Mouse (Mus musculus) stomach, embryonic 15.5 days (tissue): ENCODE results near the gene Mansc1. TPM values are rescaled to one million over a fixed set of nuclear protein-coding genes. Genes with fewer than 3 reads are reported as not detected.

Source experiments
- ATAC-seq: fragments of 200-750 bp; cut with Nextera tagmentation; 2 replicates; pipeline ENCODE4 v1.8.0; 2017; ENCODE audit warnings: low read depth, moderate number of reproducible peaks, moderate TSS enrichment; ENCODE audit not compliant: insufficient read depth, low FRiP score
- H3K27ac ChIP-seq: fragments of 300-500 bp; sonication (generic); 2 replicates; pipeline ENCODE4 v1.5.1; 2015; ENCODE audit warnings: mild to moderate bottlenecking, inconsistent platforms
- H3K27me3 ChIP-seq: fragments of 300-500 bp; sonication (generic); replicated peaks from 2 replicates; pipeline ENCODE4 v1.6.1; 2015; ENCODE audit warnings: inconsistent platforms
- H3K36me3 ChIP-seq: fragments of 300-500 bp; sonication (generic); 2 replicates; pipeline ENCODE4 v1.6.1; 2015; ENCODE audit warnings: inconsistent platforms
- H3K4me1 ChIP-seq: fragments of 300-500 bp; sonication (generic); 2 replicates; pipeline ENCODE4 v1.6.1; 2015; ENCODE audit warnings: inconsistent platforms
- H3K4me2 ChIP-seq: fragments of 300-500 bp; sonication (generic); 2 replicates; pipeline ENCODE4 v1.6.1; 2015; ENCODE audit warnings: mild to moderate bottlenecking, inconsistent platforms
- H3K4me3 ChIP-seq: fragments of 300-500 bp; sonication (generic); replicated peaks from 2 replicates; pipeline ENCODE4 v1.5.1; 2015; ENCODE audit warnings: inconsistent platforms
- H3K9ac ChIP-seq: fragments of 300-500 bp; sonication (generic); 2 replicates; pipeline ENCODE4 v1.6.1; 2015; ENCODE audit warnings: inconsistent platforms
- H3K9me3 ChIP-seq: fragments of 300-500 bp; sonication (generic); 2 replicates; pipeline ENCODE4 v1.6.1; 2016; ENCODE audit warnings: inconsistent platforms
- WGBS: fragments of 180-500 bp; shearing (Covaris S2); methylation state at CpG from one replicate; pipeline ENCODE4 v1.1.7; 2015; 5-methylcytosine and 5-hydroxymethylcytosine counted together
- polyA plus RNA-seq: library from polyadenylated mRNA; unstranded; fragments of >200 nt; fragmentation: Nextera tagmentation; extraction: Ambion mirVana; gene quantifications from 2 replicates; pipeline ENCODE4 v1.2.1, GENCODE M21; 2015

Mansc1 gene
- polyA plus RNA-seq, 1 experiment from 2014 or later = 8.2 TPM

GRCm38 (mm10) chr6:134659108-134659958 lies 27.0 kb upstream of the Mansc1 start:
- Histone ChIP-seq H3K4me3 (no peak overlapping the region), H3K4me2 (peak overlapping the region; percentile 23; the same call in 1 of the 2 replicates), H3K9ac (no peak overlapping the region), H3K4me1 (no peaks in the 10 kb centered on the region), H3K9me3 (no peaks in the 10 kb centered on the region), H3K36me3 (no peaks in the 10 kb centered on the region), H3K27ac (no peak overlapping the region), H3K27me3 (no peaks in the 10 kb centered on the region)
- ATAC-seq = peak; percentile 61; the same call in 1 of the 2 replicates
- 19% methylated on average over 9 of the region's 9 CpGs for WGBS

GRCm38 (mm10) chr6:134656527-134656926 lies 24.2 kb upstream of the Mansc1 start:
- Histone ChIP-seq H3K4me1 (no peaks in the 10 kb centered on the region), H3K4me3 (no peak overlapping the region), H3K36me3 (no peaks in the 10 kb centered on the region), H3K9me3 (no peaks in the 10 kb centered on the region), H3K27ac (no peak overlapping the region), H3K27me3 (no peaks in the 10 kb centered on the region), H3K9ac (no peak overlapping the region), H3K4me2 (no peak overlapping the region)
- 79% methylated on average over 4 of the region's 4 CpGs for WGBS
- ATAC-seq = no peak

- no peaks in the 10 kb centered on the region for H3K36me3 ChIP-seq
- no peaks in the 10 kb centered on the region for H3K27me3 ChIP-seq
- H3K27ac ChIP-seq = no peak overlapping the region
- no peak overlapping the region for H3K4me3 ChIP-seq
- H3K9me3 ChIP-seq = no peaks in the 10 kb centered on the region
- 76% methylated on average over 5 of the region's 5 CpGs for WGBS
- ATAC-seq = no peak
- no peak overlapping the region for H3K9ac ChIP-seq
- 0 out of 2 replicates have a peak, but pooled peaks cover 7% of the 10 kb centered on the region for H3K4me1 ChIP-seq
- no peak overlapping the region for H3K4me2 ChIP-seq
These were observed 16.1 kb upstream of the Mansc1 start for GRCm38 (mm10) chr6:134648356-134648755.

GRCm38 (mm10) chr6:134647621-134648020 lies 15.3 kb upstream of the Mansc1 start:
- WGBS = 28% methylated on average over 5 of the region's 5 CpGs
- H3K4me3 ChIP-seq = no peak overlapping the region
- no peak overlapping the region for H3K27ac ChIP-seq
- H3K27me3 ChIP-seq = no peaks in the 10 kb centered on the region
- no peaks in the 10 kb centered on the region for H3K36me3 ChIP-seq
- no peak for ATAC-seq
- H3K9ac ChIP-seq = no peak overlapping the region
- 0 out of 2 replicates have a peak, but pooled peaks cover 7% of the 10 kb centered on the region for H3K4me1 ChIP-seq
- H3K4me2 ChIP-seq = no peak overlapping the region
- no peaks in the 10 kb centered on the region for H3K9me3 ChIP-seq

GRCm38 (mm10) chr6:134646835-134647234 lies 14.5 kb upstream of the Mansc1 start:
- Histone ChIP-seq H3K9ac (no peak overlapping the region), H3K9me3 (no peaks in the 10 kb centered on the region), H3K4me3 (no peak overlapping the region), H3K4me1 (peaks cover 8% of the 10 kb centered on the region; the same call in 1 of the 2 replicates), H3K4me2 (no peak overlapping the region), H3K36me3 (no peaks in the 10 kb centered on the region), H3K27me3 (no peaks in the 10 kb centered on the region), H3K27ac (no peak overlapping the region)
- WGBS = 72% methylated on average over 6 of the region's 6 CpGs
- no peak for ATAC-seq

GRCm38 (mm10) chr6:134643296-134643695 lies 11.0 kb upstream of the Mansc1 start:
- Histone ChIP-seq H3K4me1 (peaks cover 11% of the 10 kb centered on the region; the same call in 1 of the 2 replicates), H3K27me3 (no peaks in the 10 kb centered on the region), H3K27ac (no peak overlapping the region), H3K9me3 (no peaks in the 10 kb centered on the region), H3K4me2 (no peak overlapping the region), H3K4me3 (no peak overlapping the region), H3K36me3 (no peaks in the 10 kb centered on the region), H3K9ac (no peak overlapping the region)
- no peak for ATAC-seq
- 92% methylated on average over 5 of the region's 5 CpGs for WGBS

GRCm38 (mm10) chr6:134641738-134642446 lies 9.6 kb upstream of the Mansc1 start:
- H3K4me2 ChIP-seq = peak overlapping the region; percentile 83
- peak overlapping the region; percentile 93 for H3K4me3 ChIP-seq
- 62% methylated on average over 9 of the region's 9 CpGs for WGBS
- no peak for ATAC-seq
- H3K27ac ChIP-seq = peak overlapping the region; percentile 80; the same call in 1 of the 2 replicates
- H3K9me3 ChIP-seq = no peaks in the 10 kb centered on the region
- H3K9ac ChIP-seq = no peak overlapping the region
- no peaks in the 10 kb centered on the region for H3K27me3 ChIP-seq
- H3K36me3 ChIP-seq = no peaks in the 10 kb centered on the region
- H3K4me1 ChIP-seq = peaks cover 3% of the 10 kb centered on the region; the same call in 1 of the 2 replicates

- Histone ChIP-seq H3K36me3 (no peaks in the 10 kb centered on the region), H3K27me3 (no peaks in the 10 kb centered on the region), H3K4me2 (peak overlapping the region; percentile 83), H3K4me1 (peaks cover 3% of the 10 kb centered on the region; the same call in 1 of the 2 replicates), H3K4me3 (peak overlapping the region; percentile 93), H3K27ac (peak overlapping the region; percentile 80), H3K9ac (peak overlapping the region; percentile 73), H3K9me3 (no peaks in the 10 kb centered on the region)
- peak; percentile 98 for ATAC-seq
- WGBS = 2% methylated on average over 65 of the region's 65 CpGs
These were observed 8.5 kb upstream of the Mansc1 start for GRCm38 (mm10) chr6:134640485-134641475.

- H3K27ac ChIP-seq = no peak overlapping the region
- no peak overlapping the region for H3K4me3 ChIP-seq
- peaks cover 3% of the 10 kb centered on the region; the same call in 1 of the 2 replicates for H3K4me1 ChIP-seq
- 94% methylated on average over 1 of the region's 1 CpGs for WGBS
- H3K36me3 ChIP-seq = no peaks in the 10 kb centered on the region
- no peaks in the 10 kb centered on the region for H3K27me3 ChIP-seq
- no peaks in the 10 kb centered on the region for H3K9me3 ChIP-seq
- ATAC-seq = no peak
- no peak overlapping the region for H3K9ac ChIP-seq
- H3K4me2 ChIP-seq = no peak overlapping the region
These were observed 7.6 kb upstream of the Mansc1 start for GRCm38 (mm10) chr6:134639900-134640299.

GRCm38 (mm10) chr6:134639210-134639609 lies 6.9 kb upstream of the Mansc1 start, which contains the start of gene Borcs5:
TSS of gene Borcs5 (plus strand) at chr6:134639510.
- no peak for ATAC-seq
- H3K27ac ChIP-seq = no peak within 1 kb of the TSS
- H3K4me3 ChIP-seq = no peak within 1 kb of the TSS
- no peaks in the 10 kb centered on the region for H3K9me3 ChIP-seq
- H3K36me3 ChIP-seq = no peaks in the 10 kb centered on the region
- H3K4me1 ChIP-seq = peaks cover 3% of the 10 kb centered on the region; the same call in 1 of the 2 replicates
- 92% methylated on average over 3 of the region's 3 CpGs for WGBS
- peak within 1 kb of the TSS; percentile 83; the same call in 1 of the 2 replicates for H3K4me2 ChIP-seq
- H3K27me3 ChIP-seq = no peaks in the 10 kb centered on the region
- H3K9ac ChIP-seq = no peak within 1 kb of the TSS

- H3K4me3 ChIP-seq = no peak overlapping the region
- H3K4me1 ChIP-seq = peaks cover 8% of the 10 kb centered on the region; the same call in 1 of the 2 replicates
- no peak for ATAC-seq
- no peak overlapping the region for H3K4me2 ChIP-seq
- no peaks in the 10 kb centered on the region for H3K27me3 ChIP-seq
- no peaks in the 10 kb centered on the region for H3K9me3 ChIP-seq
- H3K36me3 ChIP-seq = no peaks in the 10 kb centered on the region
- no peak overlapping the region for H3K9ac ChIP-seq
- WGBS = 66% methylated on average over 4 of the region's 4 CpGs
- no peak overlapping the region for H3K27ac ChIP-seq
These were observed 4.2 kb upstream of the Mansc1 start for GRCm38 (mm10) chr6:134636476-134636875.
